Mouse (Mus musculus) macrophage (primary cell): Measurements from ENCODE around the gene Egfl7. TPM values are rescaled to one million over a fixed set of nuclear protein-coding genes. Genes with fewer than 3 reads are reported as not detected.

ENCODE experiments used
- H3K27ac ChIP-seq: fragments of 350-480 bp; formaldehyde crosslinking; 2 replicates; pipeline ENCODE4 v1.9.0; 2021
- H3K36me3 ChIP-seq: fragments of 350-480 bp; formaldehyde crosslinking; 2 replicates; pipeline ENCODE4 v1.9.0; 2021; ENCODE audit errors: inconsistent target
- H3K4me3 ChIP-seq: fragments of 350-480 bp; formaldehyde crosslinking; 2 replicates; pipeline ENCODE4 v1.9.0; 2021; ENCODE audit errors: inconsistent target
- H3K79me2 ChIP-seq: fragments of 350-480 bp; formaldehyde crosslinking; 2 replicates; pipeline ENCODE4 v1.9.0; 2021; ENCODE audit errors: inconsistent target
- WGBS: methylation state at CpG from one replicate; pipeline ENCODE4 v1.1.7; 2026; ENCODE audit warnings: inconsistent platforms; ENCODE audit not compliant: missing documents; 5-methylcytosine and 5-hydroxymethylcytosine counted together
- polyA plus RNA-seq: library from polyadenylated mRNA; stranded (reverse); fragments of 250-400 nt; gene quantifications from 3 replicates; pipeline ENCODE4 v1.2.4, GENCODE M21; 2018; ENCODE audit warnings: inconsistent platforms
- total RNA-seq, 78 experiments: library from RNA; depleted of rRNA; stranded (reverse); fragments of 250-400 nt; gene quantifications; 1 replicate in 9 of 78; 2 replicates in 24 of 78; 3 replicates in 43 of 78; 4 replicates in 2 of 78; pipeline ENCODE4 v1.2.4; 2018; ENCODE audit warnings: inconsistent platforms in 56 of 78

The Egfl7 gene
- 1 to 10 TPM in 2 of 26 experiments, under 1 TPM in 1, not detected in 23; 0.98 to 2.8 (median 2.1) TPM for total RNA-seq (2018; cell fraction: chromatin; rRNA removed)
- 1 to 10 TPM in 5 of 26 experiments, under 1 TPM in 18, not detected in 3; 0.17 to 1.6 (median 0.71) TPM for total RNA-seq (2018; cell fraction: cytosol; rRNA removed)
- 1 to 10 TPM in 4 of 26 experiments, under 1 TPM in 1, not detected in 21; 0.59 to 2.7 (median 1.3) TPM for total RNA-seq (2018; cell fraction: nucleus; rRNA removed)
- 0.33 to 1.4 TPM (median 1.2 TPM) in 3 replicates for polyA plus RNA-seq

- Histone ChIP-seq H3K4me3 (no peak within 1 kb of the TSS), H3K79me2 (no peaks in the 10 kb centered on the region), H3K36me3 (no peaks in the 10 kb centered on the region), H3K27ac (no peak within 1 kb of the TSS)
- 100% methylated on average over 1 of the region's 1 CpGs for WGBS
Observed at GRCm38 (mm10) chr2:26579714-26580113, at the start of gene Egfl7. Gene Egfl7, plus strand, starts transcription at chr2:26580014.

- H3K36me3 ChIP-seq = no peaks in the 10 kb centered on the region
- H3K27ac ChIP-seq = no peak overlapping the region
- no peaks in the 10 kb centered on the region for H3K79me2 ChIP-seq
- no peak overlapping the region for H3K4me3 ChIP-seq
- 52% methylated on average over 5 of the region's 6 CpGs for WGBS
Observed at GRCm38 (mm10) chr2:26531829-26532228, 48.0 kb upstream of the Egfl7 start.

- 43% methylated on average over 5 of the region's 5 CpGs for WGBS
- Histone ChIP-seq H3K4me3 (no peak overlapping the region), H3K36me3 (no peaks in the 10 kb centered on the region), H3K27ac (no peak overlapping the region), H3K79me2 (no peaks in the 10 kb centered on the region)
Observed at GRCm38 (mm10) chr2:26533249-26533648, 46.6 kb upstream of the Egfl7 start.

- WGBS = 38% methylated on average over 3 of the region's 3 CpGs
- H3K4me3 ChIP-seq = no peak overlapping the region
- H3K27ac ChIP-seq = peak overlapping the region; percentile 48
- H3K36me3 ChIP-seq = no peaks in the 10 kb centered on the region
- no peaks in the 10 kb centered on the region for H3K79me2 ChIP-seq
Observed at GRCm38 (mm10) chr2:26534161-26534560, 45.7 kb upstream of the Egfl7 start.

GRCm38 (mm10) chr2:26534616-26535015 is 45.2 kb upstream of the Egfl7 start:
- WGBS = 0% methylated on average over 2 of the region's 2 CpGs
- Histone ChIP-seq H3K4me3 (no peak overlapping the region), H3K27ac (peak overlapping the region; percentile 48), H3K36me3 (no peaks in the 10 kb centered on the region), H3K79me2 (no peaks in the 10 kb centered on the region)

GRCm38 (mm10) chr2:26535517-26536045 is 44.2 kb upstream of the Egfl7 start:
- 93% methylated on average over 4 of the region's 4 CpGs for WGBS
- Histone ChIP-seq H3K79me2 (no peaks in the 10 kb centered on the region), H3K4me3 (no peak overlapping the region), H3K36me3 (no peaks in the 10 kb centered on the region), H3K27ac (no peak overlapping the region)

- Histone ChIP-seq H3K36me3 (no peaks in the 10 kb centered on the region), H3K4me3 (no peak overlapping the region), H3K79me2 (no peaks in the 10 kb centered on the region), H3K27ac (no peak overlapping the region)
- 97% methylated on average over 2 of the region's 2 CpGs for whole genome bisulfite sequencing
Observed at GRCm38 (mm10) chr2:26539516-26539915, 40.3 kb upstream of the Egfl7 start.

GRCm38 (mm10) chr2:26540721-26541120 is 39.1 kb upstream of the Egfl7 start:
- no peaks in the 10 kb centered on the region for H3K79me2 ChIP-seq
- WGBS = 89% methylated on average over 3 of the region's 7 CpGs
- no peaks in the 10 kb centered on the region for H3K36me3 ChIP-seq
- no peak overlapping the region for H3K27ac ChIP-seq
- H3K4me3 ChIP-seq = no peak overlapping the region

GRCm38 (mm10) chr2:26541258-26541910 is 38.4 kb upstream of the Egfl7 start:
- 90% methylated on average over 8 of the region's 9 CpGs for WGBS
- Histone ChIP-seq H3K36me3 (no peaks in the 10 kb centered on the region), H3K27ac (no peak overlapping the region), H3K79me2 (no peaks in the 10 kb centered on the region), H3K4me3 (no peak overlapping the region)

- 81% methylated on average over 4 of the region's 4 CpGs for WGBS
- Histone ChIP-seq H3K79me2 (no peaks in the 10 kb centered on the region), H3K4me3 (no peak overlapping the region), H3K27ac (no peak overlapping the region), H3K36me3 (no peaks in the 10 kb centered on the region)
Observed at GRCm38 (mm10) chr2:26543155-26543554, 36.7 kb upstream of the Egfl7 start.

GRCm38 (mm10) chr2:26543768-26544167 is 36.0 kb upstream of the Egfl7 start:
- 85% methylated on average over 8 of the region's 8 CpGs for WGBS
- Histone ChIP-seq H3K27ac (no peak overlapping the region), H3K36me3 (no peaks in the 10 kb centered on the region), H3K4me3 (no peak overlapping the region), H3K79me2 (no peaks in the 10 kb centered on the region)

GRCm38 (mm10) chr2:26544265-26544664 is 35.5 kb upstream of the Egfl7 start:
- Histone ChIP-seq H3K36me3 (no peaks in the 10 kb centered on the region), H3K27ac (no peak overlapping the region), H3K79me2 (no peaks in the 10 kb centered on the region), H3K4me3 (no peak overlapping the region)
- WGBS = 84% methylated on average over 3 of the region's 3 CpGs

- H3K79me2 ChIP-seq = no peaks in the 10 kb centered on the region
- no peak overlapping the region for H3K4me3 ChIP-seq
- H3K36me3 ChIP-seq = no peaks in the 10 kb centered on the region
- 66% methylated on average over 2 of the region's 2 CpGs for WGBS
- H3K27ac ChIP-seq = no peak overlapping the region
Observed at GRCm38 (mm10) chr2:26547481-26547880, 32.3 kb upstream of the Egfl7 start.

GRCm38 (mm10) chr2:26549801-26550200 is 30.0 kb upstream of the Egfl7 start:
- H3K36me3 ChIP-seq = no peaks in the 10 kb centered on the region
- 14% methylated on average over 10 of the region's 10 CpGs for WGBS
- no peaks in the 10 kb centered on the region for H3K79me2 ChIP-seq
- H3K4me3 ChIP-seq = no peak overlapping the region
- peak overlapping the region; percentile 22 for H3K27ac ChIP-seq

GRCm38 (mm10) chr2:26550205-26550604 is 29.6 kb upstream of the Egfl7 start:
- Histone ChIP-seq H3K79me2 (no peaks in the 10 kb centered on the region), H3K4me3 (no peak overlapping the region), H3K27ac (peak overlapping the region; percentile 15; the same call in 1 of the 2 replicates), H3K36me3 (no peaks in the 10 kb centered on the region)
- 62% methylated on average over 3 of the region's 3 CpGs for WGBS
